Mouse (Mus musculus) embryonic facial prominence, embryonic 13.5 days (tissue): ENCODE data around the gene Usp25. TPM values are rescaled to one million over a fixed set of nuclear protein-coding genes. Genes with fewer than 3 reads are reported as not detected.

Experiments
- ATAC-seq: fragments of 200-750 bp; cut with Nextera tagmentation; 2 replicates; pipeline ENCODE4 v1.8.0; 2017; ENCODE audit warnings: low read depth; ENCODE audit not compliant: insufficient number of reproducible peaks, insufficient read depth, low FRiP score, low TSS enrichment
- H3K27ac ChIP-seq: fragments of 300-500 bp; sonication (generic); 2 replicates; pipeline ENCODE4 v1.5.1; 2015; ENCODE audit warnings: moderate library complexity, mild to moderate bottlenecking, inconsistent platforms
- H3K27me3 ChIP-seq: fragments of 300-500 bp; sonication (generic); 2 replicates; pipeline ENCODE4 v1.6.1; 2015; ENCODE audit warnings: mild to moderate bottlenecking, inconsistent platforms
- H3K36me3 ChIP-seq: fragments of 300-500 bp; sonication (generic); 2 replicates; pipeline ENCODE4 v1.6.1; 2015; ENCODE audit warnings: mild to moderate bottlenecking, inconsistent platforms
- H3K4me1 ChIP-seq: fragments of 300-500 bp; sonication (generic); 2 replicates; pipeline ENCODE4 v1.6.1; 2015; ENCODE audit warnings: inconsistent platforms
- H3K4me2 ChIP-seq: fragments of 300-500 bp; sonication (generic); 2 replicates; pipeline ENCODE4 v1.6.1; 2015; ENCODE audit warnings: moderate library complexity, mild to moderate bottlenecking, inconsistent platforms
- H3K4me3 ChIP-seq: fragments of 300-500 bp; sonication (generic); 2 replicates; pipeline ENCODE4 v1.5.1; 2015; ENCODE audit warnings: mild to moderate bottlenecking, inconsistent platforms
- H3K9ac ChIP-seq: fragments of 300-500 bp; sonication (generic); 2 replicates; pipeline ENCODE4 v1.6.1; 2015; ENCODE audit warnings: mild to moderate bottlenecking, inconsistent platforms
- H3K9me3 ChIP-seq: fragments of 300-500 bp; sonication (generic); 2 replicates; pipeline ENCODE4 v1.6.1; 2016; ENCODE audit warnings: inconsistent platforms
- WGBS: fragments of 180-500 bp; shearing (Covaris S2); methylation state at CpG from one replicate; pipeline ENCODE4 v1.1.7; 2015; ENCODE audit warnings: mixed read lengths; 5-methylcytosine and 5-hydroxymethylcytosine counted together
- polyA plus RNA-seq: library from polyadenylated mRNA; unstranded; fragments of >200 nt; fragmentation: Nextera tagmentation; extraction: Ambion mirVana; gene quantifications from 2 replicates; pipeline ENCODE4 v1.2.1, GENCODE M21; 2015

Gene Usp25
- 17.8 and 19.1 TPM in 2 replicates for polyA plus RNA-seq

DNA sequence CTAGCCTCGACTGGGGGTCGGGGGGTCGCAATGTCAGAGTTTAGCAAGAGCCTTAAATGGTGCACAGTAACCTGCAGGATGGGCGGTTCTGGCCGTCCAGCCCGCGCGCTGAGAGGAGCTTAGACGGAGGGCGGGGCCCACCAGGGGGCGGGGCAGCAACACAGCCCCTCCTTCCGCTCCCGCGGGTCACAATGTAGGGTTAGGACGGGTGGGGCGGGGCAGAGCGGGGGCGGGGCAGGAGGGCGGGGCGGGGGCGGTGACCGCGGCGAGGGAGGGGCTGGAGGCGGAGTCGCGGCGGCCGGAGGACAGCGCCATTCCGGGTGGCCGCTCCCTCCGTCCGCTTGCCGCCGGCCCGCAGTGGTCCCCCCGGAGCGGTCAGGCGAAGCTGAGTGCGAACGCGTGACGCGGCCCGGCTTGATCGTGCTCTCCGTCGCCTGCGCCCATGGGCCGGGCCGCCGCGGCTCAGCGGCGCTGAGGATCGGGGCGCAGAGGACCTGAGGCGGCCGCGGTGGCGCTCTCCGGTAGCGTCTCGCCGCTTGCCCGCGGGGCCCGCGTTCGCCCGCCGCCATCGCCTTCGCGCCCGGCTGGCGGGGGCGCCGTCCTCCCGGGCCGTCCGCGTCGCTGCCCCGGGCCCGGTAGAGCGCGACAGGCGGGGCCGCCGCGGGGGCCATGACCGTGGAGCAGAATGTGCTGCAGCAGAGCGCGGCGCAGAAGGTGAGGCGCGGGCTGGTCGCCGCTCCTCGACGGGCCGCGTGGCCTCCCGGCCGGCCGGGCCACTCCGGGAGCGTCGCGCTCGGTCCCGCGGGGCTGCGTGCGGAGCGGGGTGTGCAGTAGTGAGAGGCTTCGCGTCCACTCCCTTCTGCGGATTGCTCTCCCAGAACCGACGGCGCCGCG is at the start of gene Usp25:
Usp25 (plus strand) TSS at position 280 of the 894 bp plus-strand sequence.
- H3K36me3 ChIP-seq, result no peaks in the 10 kb centered on the region
- H3K27me3 ChIP-seq, result no peaks in the 10 kb centered on the region
- H3K4me3 ChIP-seq, result peak within 1 kb of the TSS; percentile 84
- peak within 1 kb of the TSS; percentile 73 for H3K27ac ChIP-seq
- under 1% methylated on average over 103 of the region's 126 CpGs for WGBS
- no peaks in the 10 kb centered on the region for H3K9me3 ChIP-seq
- peak within 1 kb of the TSS; percentile 75 for H3K4me2 ChIP-seq
- H3K4me1 ChIP-seq, result peaks cover 17% of the 10 kb centered on the region
- peak within 1 kb of the TSS; percentile 89 for H3K9ac ChIP-seq
- peak; percentile 92 for ATAC-seq

DNA sequence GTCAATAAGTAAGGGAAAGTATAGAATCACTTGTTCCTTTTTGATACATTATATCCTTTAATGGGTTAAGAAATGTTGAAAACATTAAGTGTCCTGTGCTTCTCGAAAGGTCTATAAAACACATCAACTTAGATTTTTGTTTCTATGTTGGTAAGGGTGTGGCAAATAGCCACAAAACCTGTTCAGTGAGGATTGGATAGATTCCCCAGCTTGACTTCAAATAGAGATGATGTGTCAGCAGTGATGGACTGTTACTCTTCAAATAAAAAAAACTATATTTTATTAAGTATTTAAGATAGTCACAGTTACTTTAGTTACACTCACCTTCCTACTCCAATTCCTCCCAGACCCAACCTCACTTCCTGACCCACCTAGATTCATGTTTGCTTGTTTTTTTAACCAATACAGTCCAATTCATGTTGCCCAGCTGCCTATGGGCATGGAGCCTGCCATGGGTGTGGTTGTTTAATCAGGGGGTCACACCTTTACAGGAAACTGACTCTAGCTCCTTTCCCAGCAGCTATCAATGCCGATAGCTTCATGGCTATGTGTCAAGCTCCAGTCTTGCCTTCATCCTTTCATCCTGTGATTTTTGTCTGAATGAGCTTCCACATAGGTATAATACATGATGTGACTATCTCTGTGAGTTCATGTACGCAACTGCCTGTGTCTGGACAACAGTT is 45.8 kb upstream of the Usp25 start:
- Histone ChIP-seq H3K4me1 (no peaks in the 10 kb centered on the region), H3K4me2 (no peak overlapping the region), H3K9me3 (no peaks in the 10 kb centered on the region), H3K27me3 (no peaks in the 10 kb centered on the region), H3K27ac (no peak overlapping the region), H3K36me3 (no peaks in the 10 kb centered on the region), H3K4me3 (no peak overlapping the region), H3K9ac (no peak overlapping the region)
- 86% methylated on average over 3 of the region's 3 CpGs for WGBS
- no peak for ATAC-seq

DNA sequence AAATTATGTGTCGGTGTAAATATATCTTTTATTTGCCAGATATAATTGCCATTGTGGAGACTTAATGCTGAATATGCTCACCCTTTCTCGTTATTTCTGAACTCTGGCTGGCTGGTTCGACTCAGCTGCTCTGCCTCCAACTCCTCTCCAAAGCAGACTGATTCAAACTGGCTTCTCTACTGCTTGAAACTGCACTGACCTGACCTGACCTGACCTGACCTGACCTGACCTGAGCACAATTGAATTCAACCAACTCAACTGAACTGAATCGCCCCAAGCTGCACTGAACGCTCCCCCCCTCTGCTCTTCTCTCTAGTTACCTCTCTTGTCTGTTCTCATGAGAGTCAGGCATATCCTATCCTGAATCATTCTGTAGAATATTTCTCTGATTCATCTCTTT is 42.3 kb upstream of the Usp25 start:
- no peak overlapping the region for H3K4me3 ChIP-seq
- H3K9me3 ChIP-seq, result no peaks in the 10 kb centered on the region
- H3K9ac ChIP-seq, result no peak overlapping the region
- no peak for ATAC-seq
- H3K4me1 ChIP-seq, result no peaks in the 10 kb centered on the region
- H3K4me2 ChIP-seq, result no peak overlapping the region
- no peaks in the 10 kb centered on the region for H3K27me3 ChIP-seq
- 22% methylated on average over 5 of the region's 5 CpGs for WGBS
- H3K27ac ChIP-seq, result no peak overlapping the region
- no peaks in the 10 kb centered on the region for H3K36me3 ChIP-seq

DNA sequence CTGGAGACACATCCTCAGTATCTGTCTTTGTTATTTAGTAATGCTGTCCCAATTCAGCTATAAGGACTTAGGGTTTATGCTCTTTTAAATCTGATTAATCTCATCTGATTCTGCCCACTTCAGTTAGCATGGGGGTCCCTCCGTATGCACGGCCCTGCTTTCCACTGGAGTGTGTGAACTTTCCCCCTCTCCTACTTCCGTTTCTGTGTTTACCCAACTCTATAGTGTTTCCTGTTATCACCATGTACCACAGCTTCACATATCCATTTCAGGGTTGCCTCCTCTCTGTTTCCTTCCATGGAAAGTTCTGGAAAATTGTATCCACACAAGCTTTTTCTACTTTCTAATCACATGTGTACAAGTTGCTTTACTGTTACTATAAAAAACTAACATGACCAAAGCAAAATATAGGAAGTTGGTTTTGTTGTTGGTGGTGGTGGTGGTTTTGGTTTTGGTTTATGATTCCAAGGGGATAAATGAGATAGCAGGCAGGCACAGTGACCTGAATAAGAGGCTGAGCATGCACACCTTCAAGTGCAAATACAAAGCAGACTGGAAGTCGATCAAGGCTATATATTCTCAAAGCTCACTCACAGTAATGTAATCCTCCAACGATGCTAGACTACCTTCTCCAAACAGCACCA is 36.6 kb upstream of the Usp25 start:
- Histone ChIP-seq H3K4me1 (no peaks in the 10 kb centered on the region), H3K4me2 (no peak overlapping the region), H3K27ac (no peak overlapping the region), H3K9ac (no peak overlapping the region), H3K27me3 (no peaks in the 10 kb centered on the region), H3K4me3 (no peak overlapping the region), H3K36me3 (no peaks in the 10 kb centered on the region), H3K9me3 (no peaks in the 10 kb centered on the region)
- no peak for ATAC-seq
- WGBS, result 78% methylated on average over 5 of the region's 5 CpGs

DNA sequence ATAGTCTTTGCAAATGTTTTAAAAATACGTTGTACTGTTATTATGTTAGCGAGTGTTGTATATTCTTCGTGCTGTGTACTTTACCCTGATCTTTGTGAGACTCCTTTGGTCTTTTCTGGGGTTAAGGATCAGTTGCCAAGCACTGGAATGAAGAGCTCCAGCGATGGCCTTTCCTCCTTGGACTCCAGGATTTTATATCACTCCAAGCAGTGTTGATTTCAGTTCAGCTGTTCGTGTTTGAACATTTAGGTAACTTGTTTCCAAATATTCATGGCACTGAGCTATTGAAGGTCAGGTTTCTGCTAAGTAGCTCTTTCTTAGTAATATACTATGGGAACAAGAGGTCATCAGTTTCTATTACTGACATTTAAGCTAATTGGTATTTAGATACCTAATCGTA is 29.8 kb upstream of the Usp25 start:
- 89% methylated on average over 6 of the region's 6 CpGs for WGBS
- no peak for ATAC-seq
- Histone ChIP-seq H3K27ac (no peak overlapping the region), H3K4me3 (no peak overlapping the region), H3K4me1 (no peaks in the 10 kb centered on the region), H3K4me2 (no peak overlapping the region), H3K27me3 (no peaks in the 10 kb centered on the region), H3K9me3 (no peaks in the 10 kb centered on the region), H3K36me3 (no peaks in the 10 kb centered on the region), H3K9ac (no peak overlapping the region)

DNA sequence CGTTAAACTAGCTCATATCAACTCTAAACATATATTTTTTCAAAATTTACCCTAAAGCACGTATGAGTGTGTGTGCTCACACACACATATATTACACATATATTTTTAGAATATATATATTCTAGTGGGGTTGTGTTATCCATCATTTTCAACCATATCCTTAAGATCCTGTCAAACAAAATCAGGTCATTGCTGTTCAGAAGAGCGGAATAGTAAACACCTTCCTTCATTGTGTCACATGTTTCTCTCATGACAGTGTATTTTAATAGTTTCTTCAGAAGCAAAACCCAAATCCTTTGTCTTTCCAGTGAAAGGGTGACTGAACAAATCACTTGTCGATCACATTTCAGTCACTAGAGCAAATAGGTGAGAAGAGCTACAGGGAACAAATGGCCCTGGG is 25.8 kb upstream of the Usp25 start:
- Histone ChIP-seq H3K4me2 (no peak overlapping the region), H3K9ac (no peak overlapping the region), H3K27ac (no peak overlapping the region), H3K27me3 (no peaks in the 10 kb centered on the region), H3K4me3 (no peak overlapping the region), H3K4me1 (no peaks in the 10 kb centered on the region), H3K36me3 (no peaks in the 10 kb centered on the region), H3K9me3 (no peaks in the 10 kb centered on the region)
- no peak for ATAC-seq
- WGBS, result 84% methylated on average over 4 of the region's 4 CpGs

DNA sequence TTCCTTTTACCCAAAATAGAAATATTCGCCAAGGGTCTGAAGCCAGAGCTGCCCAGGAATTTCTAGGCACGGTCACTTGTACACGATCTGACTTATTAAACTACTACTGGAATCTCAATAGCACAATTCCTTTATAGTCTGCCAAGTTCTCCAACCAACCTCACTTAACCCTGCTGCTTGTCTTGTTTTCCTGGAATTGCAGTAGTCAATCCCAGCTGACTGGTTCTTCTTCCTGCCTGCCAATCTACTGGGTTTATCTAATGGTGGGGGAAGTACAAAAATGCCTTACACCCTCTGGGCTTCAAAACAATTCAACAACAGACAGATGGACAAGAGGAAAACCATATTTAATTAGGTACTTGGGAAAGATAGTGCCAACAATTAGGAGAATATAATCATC is 9.6 kb upstream of the Usp25 start:
- H3K4me1 ChIP-seq, result no peaks in the 10 kb centered on the region; the same call in 1 of the 2 replicates
- no peak overlapping the region for H3K9ac ChIP-seq
- H3K27ac ChIP-seq, result no peak overlapping the region
- no peaks in the 10 kb centered on the region for H3K27me3 ChIP-seq
- no peaks in the 10 kb centered on the region for H3K9me3 ChIP-seq
- H3K4me3 ChIP-seq, result no peak overlapping the region
- 91% methylated on average over 3 of the region's 3 CpGs for WGBS
- no peak for ATAC-seq
- no peak overlapping the region for H3K4me2 ChIP-seq
- no peaks in the 10 kb centered on the region for H3K36me3 ChIP-seq

DNA sequence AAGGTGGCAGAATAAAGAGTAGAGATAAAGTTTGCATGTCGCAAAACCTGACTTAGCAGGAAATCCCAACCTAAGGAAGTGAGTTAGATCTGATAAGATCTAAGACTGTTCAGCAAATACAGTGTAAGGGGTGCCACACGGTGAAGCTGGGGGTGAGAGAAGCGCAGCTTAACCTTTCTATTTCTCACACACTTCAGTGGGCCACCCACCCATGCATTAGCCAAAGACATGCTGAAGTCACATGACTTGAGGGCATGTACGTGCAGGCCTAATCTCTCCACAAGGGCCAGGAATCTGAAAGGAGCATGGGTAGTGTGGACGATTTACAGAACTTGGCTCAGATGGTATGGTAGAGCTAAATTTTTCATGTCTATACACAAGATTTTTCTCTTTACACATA is 4.3 kb upstream of the Usp25 start:
- H3K27me3 ChIP-seq, result no peaks in the 10 kb centered on the region
- WGBS, result 59% methylated on average over 5 of the region's 5 CpGs
- no peaks in the 10 kb centered on the region; the same call in 1 of the 2 replicates for H3K4me1 ChIP-seq

DNA sequence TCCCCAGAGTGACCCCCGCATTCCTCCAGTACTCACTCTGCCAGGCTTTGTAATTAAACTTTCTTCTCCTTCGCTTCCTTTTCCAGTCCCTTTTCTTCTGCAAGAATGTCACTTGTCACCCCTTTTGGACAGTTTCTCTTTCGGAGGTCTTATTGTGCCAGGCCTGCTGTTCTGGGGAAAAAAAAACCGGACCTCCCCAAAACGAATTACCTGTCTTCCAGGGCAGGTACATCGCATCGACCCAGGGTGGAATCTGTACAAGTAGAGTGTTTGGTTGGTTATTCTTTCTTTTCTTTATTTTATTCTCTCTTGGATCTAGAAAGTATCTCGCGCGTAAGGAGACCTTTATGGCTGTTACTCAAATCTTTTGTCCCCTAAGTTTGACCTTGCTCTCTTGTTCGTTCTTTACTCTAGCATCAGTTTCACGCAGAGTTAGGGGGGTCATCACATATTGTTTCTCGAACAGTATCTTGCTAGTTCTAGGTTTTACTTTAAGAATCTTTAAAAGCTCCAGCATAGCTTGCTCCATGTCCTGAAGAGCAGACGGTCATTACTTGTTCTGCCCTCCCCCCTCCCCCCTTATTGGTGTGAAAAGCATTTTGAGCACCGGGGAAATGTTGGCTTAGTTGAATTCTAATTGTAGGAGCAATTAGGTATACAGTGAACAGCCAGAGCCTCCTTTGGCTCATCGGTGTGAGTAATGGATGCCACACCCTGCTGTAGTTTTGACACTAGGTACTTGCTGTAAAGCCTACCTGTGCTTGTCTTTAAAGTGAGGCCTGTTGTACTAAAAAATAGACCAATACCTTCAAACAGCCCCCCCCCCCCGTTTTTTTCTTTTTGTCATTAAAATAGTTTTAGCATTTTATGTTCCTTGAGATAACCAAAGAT is 1.1 kb downstream of the Usp25 start:
- WGBS, result 3% methylated on average over 17 of the region's 17 CpGs
- no peaks in the 10 kb centered on the region for H3K9me3 ChIP-seq

More for the DNA sequence above, 4.3 kb upstream of the Usp25 start:
- H3K36me3 ChIP-seq, result no peaks in the 10 kb centered on the region
- no peak overlapping the region for H3K4me2 ChIP-seq
- H3K9me3 ChIP-seq, result no peaks in the 10 kb centered on the region
- H3K4me3 ChIP-seq, result no peak overlapping the region
- ATAC-seq, result no peak
- no peak overlapping the region for H3K27ac ChIP-seq
- H3K9ac ChIP-seq, result no peak overlapping the region

DNA sequence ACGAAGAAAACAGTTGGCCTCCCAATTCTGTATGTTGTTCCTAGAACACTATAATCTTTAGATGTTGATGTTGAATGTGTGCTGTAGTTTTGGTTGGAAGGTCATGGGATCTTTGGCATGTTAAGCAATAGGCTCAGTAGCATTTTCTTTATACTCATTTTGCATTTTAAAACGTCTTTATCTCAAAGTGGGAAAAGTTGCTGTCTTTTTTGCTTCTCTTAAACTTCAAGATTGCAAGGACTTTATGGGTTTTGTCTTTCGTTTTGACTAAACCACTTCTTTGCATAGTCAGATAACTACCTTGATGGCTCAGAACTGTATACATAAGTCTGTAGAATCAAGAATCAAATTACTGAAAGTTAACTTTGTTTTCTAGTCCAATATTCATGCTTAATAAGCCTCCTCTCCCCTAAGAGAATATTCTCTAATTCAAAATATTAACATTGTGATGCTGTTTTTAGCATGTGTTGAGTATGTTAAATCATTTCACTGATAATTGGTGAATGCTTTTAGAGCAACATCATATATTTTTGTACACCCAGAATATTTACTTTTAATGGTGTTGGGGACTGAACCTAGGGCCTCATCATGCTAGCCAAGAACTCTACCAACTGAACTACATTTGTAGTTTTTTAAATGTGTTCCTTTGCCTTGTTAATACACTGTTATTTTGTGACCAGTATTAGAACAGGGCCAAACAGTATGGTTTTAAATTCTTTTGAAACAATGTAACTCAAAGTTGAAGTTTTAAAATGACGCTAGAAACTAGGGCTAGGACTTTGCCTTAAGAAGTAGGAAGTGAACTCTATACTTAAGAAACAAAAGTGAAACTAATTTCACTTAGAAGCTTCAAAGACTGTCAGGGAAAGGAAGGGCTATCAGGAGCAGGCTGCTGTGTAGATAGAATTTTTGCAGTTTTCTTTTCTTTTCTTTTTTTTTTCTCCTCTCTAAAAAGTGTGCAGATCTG is 2.2 kb downstream of the Usp25 start:
- Histone ChIP-seq H3K27ac (no peak overlapping the region), H3K27me3 (no peaks in the 10 kb centered on the region), H3K9ac (no peak overlapping the region), H3K4me1 (peaks cover 31% of the 10 kb centered on the region), H3K4me3 (peak overlapping the region; percentile 84; the same call in 1 of the 2 replicates), H3K4me2 (peak overlapping the region; percentile 75), H3K9me3 (no peaks in the 10 kb centered on the region), H3K36me3 (no peaks in the 10 kb centered on the region)
- ATAC-seq, result no peak
- WGBS, result 50% methylated on average over 4 of the region's 4 CpGs

More for the DNA sequence above, 1.1 kb downstream of the Usp25 start:
- Histone ChIP-seq H3K4me2 (peak overlapping the region; percentile 75), H3K9ac (peak overlapping the region; percentile 89), H3K4me1 (peaks cover 22% of the 10 kb centered on the region), H3K36me3 (no peaks in the 10 kb centered on the region), H3K27me3 (no peaks in the 10 kb centered on the region), H3K27ac (peak overlapping the region; percentile 73), H3K4me3 (peak overlapping the region; percentile 84)
- ATAC-seq, result no peak
